Mouse (Mus musculus): ENCODE measurements at regions not wholly inside any gene's neighbourhood (a gene's known extent, or its start where the extent isn't known, plus 50 kb on each side); places are given as distances from the start of the nearest gene placed in this dataset.

DNA sequence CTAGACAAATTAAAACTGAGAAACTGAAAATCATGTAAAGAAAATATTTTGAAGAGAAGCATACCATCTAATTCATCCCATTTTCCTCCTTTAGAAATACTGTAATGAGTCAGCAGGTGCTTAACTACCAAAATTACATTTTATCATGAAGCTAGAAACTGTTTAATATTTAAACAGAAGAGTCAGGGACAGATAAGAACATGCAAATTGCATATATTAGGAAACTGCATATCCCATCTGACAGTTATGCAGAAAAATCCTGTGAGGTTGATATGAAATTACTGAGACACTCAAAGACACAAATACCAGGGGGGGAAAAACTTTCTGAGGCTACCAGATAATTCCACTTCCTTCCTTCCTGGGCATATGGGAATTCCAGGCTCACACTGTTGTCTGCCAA lies 257.8 kb downstream of the Tex13c3 start:
- no peak for TF ChIP-seq GATA1 (IDR thresholded peaks at IDR 0.05; ENCODE audit: borderline replicate concordance, low read length)
- no peak for TF ChIP-seq FLI1 (IDR thresholded peaks at IDR 0.05; ENCODE audit: low read length)

Data from megakaryocyte, embryonic 14.5 days (primary cell).